Mouse (Mus musculus) ovary, adult 18-20 months (tissue): ENCODE results near the gene Pdcd6ip.
A peak's percentile ranks its signal among the peaks of the same experiment; 100 is the strongest.
"Not testable (repeated sequence)": the region's sequence is repeated elsewhere in the genome, so short reads cannot be mapped to it uniquely, and the experiment has no call there.

Source experiments
- DNase-seq: peaks from one replicate; pipeline ENCODE4 v3.0.0; 2022; ENCODE audit warnings: low spot score, mixed read lengths

The Pdcd6ip gene

GRCm38 (mm10) chr9:113707481-113708360, at the start of gene Pdcd6ip:
TSS of gene Pdcd6ip (minus strand) at chr9:113708259.
- peak; percentile 82 for DNase-seq

- no peak for DNase-seq
Measured at GRCm38 (mm10) chr9:113755888-113756719, 48.0 kb upstream of the Pdcd6ip start.

- no peak for DNase-seq
Measured at GRCm38 (mm10) chr9:113749356-113749755, 41.3 kb upstream of the Pdcd6ip start.

- DNase-seq = no peak
Measured at GRCm38 (mm10) chr9:113743291-113743690, 35.2 kb upstream of the Pdcd6ip start.

- no peak for DNase-seq
Measured at GRCm38 (mm10) chr9:113742361-113742794, 34.3 kb upstream of the Pdcd6ip start.

- peak; percentile 12 for DNase-seq
Measured at GRCm38 (mm10) chr9:113741637-113742137, 33.6 kb upstream of the Pdcd6ip start.

- peak; percentile 65 for DNase-seq
Measured at GRCm38 (mm10) chr9:113741108-113741636, 33.1 kb upstream of the Pdcd6ip start, which contains the start of gene Clasp2. TSS of gene Clasp2 (plus strand) at chr9:113741473.

GRCm38 (mm10) chr9:113738941-113739340, 30.9 kb upstream of the Pdcd6ip start:
- no peak for DNase-seq

- DNase-seq = peak; percentile 28
Measured at GRCm38 (mm10) chr9:113738021-113738420, 30.0 kb upstream of the Pdcd6ip start.

GRCm38 (mm10) chr9:113735920-113736319, 27.9 kb upstream of the Pdcd6ip start:
- DNase-seq = no peak

GRCm38 (mm10) chr9:113731540-113731939, 23.5 kb upstream of the Pdcd6ip start:
- no peak for DNase-seq

GRCm38 (mm10) chr9:113726991-113727680, 19.1 kb upstream of the Pdcd6ip start:
- DNase-seq = no peak

GRCm38 (mm10) chr9:113726131-113726530, 18.1 kb upstream of the Pdcd6ip start:
- no peak for DNase-seq

GRCm38 (mm10) chr9:113725609-113726008, 17.6 kb upstream of the Pdcd6ip start:
- not testable (repeated sequence) for DNase-seq

GRCm38 (mm10) chr9:113724646-113725045, 16.6 kb upstream of the Pdcd6ip start:
- DNase-seq = no peak

GRCm38 (mm10) chr9:113719063-113719462, 11.0 kb upstream of the Pdcd6ip start:
- no peak for DNase-seq

GRCm38 (mm10) chr9:113710871-113711270, 2.8 kb upstream of the Pdcd6ip start:
- no peak for DNase-seq

- no peak for DNase-seq
Measured at GRCm38 (mm10) chr9:113708361-113709280, 562 bp upstream of the Pdcd6ip start.

- no peak for DNase-seq
Measured at GRCm38 (mm10) chr9:113706841-113707240, 1.2 kb downstream of the Pdcd6ip start.

GRCm38 (mm10) chr9:113706108-113706507, 2.0 kb downstream of the Pdcd6ip start:
- no peak for DNase-seq
